Mouse (Mus musculus): ENCODE results near the gene Itpr2.

Gene Itpr2

DNA sequence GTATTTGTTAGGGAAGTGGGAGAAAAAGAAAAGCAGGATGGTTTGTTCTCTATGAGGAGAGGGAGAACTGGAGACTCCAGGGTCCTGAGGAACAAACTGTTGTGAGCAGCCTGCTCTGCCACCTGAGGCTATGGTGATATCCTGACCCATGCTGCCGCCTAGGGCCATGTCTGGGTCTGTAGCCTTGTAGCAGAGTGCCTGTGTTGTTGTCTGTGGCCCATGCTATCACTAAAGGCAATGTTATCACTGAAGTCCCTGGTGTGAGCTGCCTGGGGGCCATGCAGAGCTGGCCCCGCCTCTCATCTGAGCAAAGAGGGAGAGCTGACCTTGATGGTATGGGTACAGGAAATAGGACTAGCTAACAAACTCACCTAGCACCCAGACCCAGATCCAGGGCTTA is 7.9 kb upstream of the Itpr2 start:
- no peak for DNase-seq (ENCODE audit: low read depth, low spot score)

DNA sequence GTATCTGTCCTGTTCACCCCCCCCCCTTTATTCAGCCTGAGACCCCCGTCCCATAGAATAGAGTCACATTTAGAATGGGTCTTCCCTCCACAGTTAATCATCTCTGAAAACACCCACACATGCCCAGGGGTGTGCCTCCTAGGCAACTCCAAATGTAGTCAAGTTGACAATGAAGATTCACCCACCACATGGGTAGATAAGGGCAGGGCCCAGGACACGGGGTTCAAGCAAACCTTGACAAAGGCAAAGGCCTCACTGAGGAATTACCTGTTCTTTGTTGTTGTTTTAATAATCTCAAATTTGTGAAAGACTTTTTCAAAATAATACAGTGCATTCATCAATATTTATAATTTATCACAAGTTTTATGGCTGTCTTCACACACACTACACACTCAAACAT is 2.4 kb upstream of the Itpr2 start:
- DNase-seq (ENCODE audit: low read depth, low spot score), result no peak

DNA sequence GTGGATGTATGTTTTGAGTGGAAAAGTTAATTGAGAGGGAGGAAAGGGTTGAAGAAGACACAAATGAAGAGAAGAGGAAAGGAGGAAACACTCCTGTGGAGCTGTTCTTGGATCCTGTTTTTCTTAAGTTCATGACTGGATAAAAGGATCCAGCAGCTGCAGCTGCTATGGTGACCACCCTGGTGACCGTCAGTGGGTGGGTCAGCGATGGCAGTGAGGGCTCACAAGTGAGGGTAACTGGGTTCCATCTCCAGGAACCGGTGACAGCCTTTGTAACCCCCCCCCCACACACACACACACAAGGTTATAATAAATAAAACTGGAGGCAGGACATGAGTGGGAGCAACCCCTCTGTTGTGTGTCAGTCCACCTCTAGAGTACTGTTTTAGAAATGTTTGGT is 833 bp upstream of the Itpr2 start:
- DNase-seq (ENCODE audit: low read depth, low spot score), result no peak

DNA sequence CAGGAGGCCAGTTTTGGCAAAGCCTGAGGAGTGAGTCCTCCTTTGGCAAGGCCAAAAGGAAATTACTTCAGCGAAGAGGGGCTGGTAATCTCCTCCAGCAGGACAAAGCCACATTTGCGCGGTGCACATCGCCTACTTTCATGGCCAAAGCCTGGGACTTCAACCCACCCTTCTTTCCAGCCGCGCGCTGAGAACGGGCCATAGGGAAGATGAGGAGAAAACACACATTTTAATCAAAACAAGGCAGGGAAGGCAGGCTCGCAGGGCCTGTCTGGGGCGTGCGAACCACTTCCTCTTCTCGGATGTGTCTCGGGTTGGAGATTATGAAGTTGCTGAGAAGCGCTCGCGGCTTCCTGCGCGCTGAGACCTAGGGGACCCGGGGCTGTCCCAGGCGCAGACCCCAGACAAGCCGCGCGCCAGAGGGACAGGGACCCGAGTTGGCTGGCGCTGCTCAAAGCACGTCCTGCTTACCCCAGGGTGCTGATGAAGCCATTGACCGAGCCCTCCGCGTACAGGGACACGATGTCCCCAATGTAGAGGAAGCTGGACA is 632 bp downstream of the Itpr2 start:
- DNase-seq (ENCODE audit: low read depth, low spot score), result no peak

DNA sequence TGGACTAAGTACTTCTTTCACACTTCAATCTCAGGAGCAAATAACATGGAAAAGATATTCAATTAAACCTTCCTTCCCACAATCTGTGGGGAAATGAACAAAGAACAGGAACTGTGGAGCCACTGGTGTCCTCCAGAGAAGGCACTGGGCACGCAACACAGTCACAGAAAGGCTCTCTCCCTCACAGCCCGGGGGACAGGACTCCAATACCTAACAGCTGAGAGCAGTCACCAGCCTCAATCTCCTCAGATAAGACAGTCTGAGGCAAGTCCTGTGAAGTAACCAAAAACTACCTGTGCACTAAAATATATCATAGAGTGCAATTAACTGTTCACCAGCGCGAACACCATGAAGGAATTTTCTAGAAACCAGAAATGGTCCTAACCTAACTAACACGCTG is 1.3 kb downstream of the Itpr2 start:
- DNase-seq (ENCODE audit: low read depth, low spot score), result no peak

DNA sequence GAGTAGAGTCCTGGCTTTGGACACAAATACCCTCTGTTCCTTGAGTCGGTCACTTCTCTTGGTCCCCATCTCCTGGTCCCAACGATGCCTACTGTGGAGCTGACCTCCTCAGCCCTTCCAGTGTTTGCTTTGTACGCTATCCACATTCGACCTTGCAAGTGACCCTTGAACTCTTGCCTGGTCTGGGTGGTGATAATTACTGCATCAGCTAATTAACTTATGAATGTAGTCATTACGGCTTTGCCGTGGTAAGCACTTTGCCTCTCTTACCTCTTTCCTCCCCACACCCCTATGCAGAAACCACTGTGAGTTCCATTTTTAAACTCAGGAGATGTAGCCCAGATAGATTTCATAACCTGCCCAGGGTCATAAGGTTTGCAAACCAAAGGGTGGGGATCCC is 1.8 kb downstream of the Itpr2 start:
- no peak for DNase-seq (ENCODE audit: low read depth, low spot score)

DNA sequence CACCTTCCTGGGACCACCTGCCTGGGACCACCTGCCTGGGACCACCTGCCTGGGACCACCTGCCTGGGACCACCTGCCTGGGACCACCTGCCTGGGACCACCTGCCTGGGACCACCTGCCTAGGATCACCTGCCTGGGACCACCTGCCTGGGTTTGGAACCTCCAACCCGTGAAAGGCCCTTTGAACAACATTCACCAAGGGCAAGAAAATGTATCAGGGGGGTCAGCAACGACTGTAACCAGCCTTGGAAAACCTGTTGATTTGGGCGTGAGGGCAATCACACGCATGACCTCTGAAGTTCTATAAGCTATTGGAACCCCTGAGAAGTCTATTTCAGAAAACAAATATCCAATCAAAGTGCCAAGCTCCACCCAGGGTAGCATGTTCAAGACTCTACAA is 2.5 kb downstream of the Itpr2 start:
- no peak for DNase-seq (ENCODE audit: low read depth, low spot score)

DNA sequence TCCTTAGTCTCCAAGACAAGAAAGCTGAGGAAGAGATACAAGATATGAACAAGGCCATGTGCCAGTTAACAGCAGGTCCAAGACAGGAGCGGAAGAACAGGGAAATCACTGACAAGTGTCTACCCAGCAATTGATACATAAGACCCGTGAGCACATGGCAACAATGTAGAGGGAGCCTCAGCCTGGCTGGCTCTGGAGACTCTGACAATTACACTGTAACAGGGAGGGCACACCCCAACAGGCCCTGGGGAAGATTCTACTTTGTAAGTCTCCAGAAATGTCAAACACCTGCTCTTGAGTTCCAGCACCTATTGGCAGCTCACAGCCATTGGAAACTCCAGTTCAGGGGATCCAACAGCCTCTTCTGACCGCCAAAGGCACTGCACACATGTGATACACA is 3.6 kb downstream of the Itpr2 start:
- DNase-seq (ENCODE audit: low read depth, low spot score), result no peak

DNA sequence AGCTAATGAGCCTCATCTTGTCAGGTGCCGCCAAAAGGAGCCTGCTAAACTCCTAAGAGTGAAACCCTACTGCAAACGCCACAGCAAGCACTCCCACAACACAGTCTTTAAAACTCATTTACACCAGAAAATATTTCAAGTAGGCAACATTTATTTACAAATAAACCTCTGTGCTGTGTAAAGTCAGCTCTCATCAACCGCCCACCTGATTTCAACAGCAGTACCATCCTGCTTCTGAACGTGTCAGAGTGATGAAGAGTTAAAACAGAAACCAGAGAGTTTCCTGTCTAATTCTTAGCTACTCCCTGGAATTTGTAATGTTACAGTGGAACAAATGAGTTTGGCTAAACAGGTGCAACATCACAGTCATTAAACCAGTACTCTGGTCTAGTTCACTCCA is 4.2 kb downstream of the Itpr2 start:
- DNase-seq (ENCODE audit: low read depth, low spot score), result no peak

DNA sequence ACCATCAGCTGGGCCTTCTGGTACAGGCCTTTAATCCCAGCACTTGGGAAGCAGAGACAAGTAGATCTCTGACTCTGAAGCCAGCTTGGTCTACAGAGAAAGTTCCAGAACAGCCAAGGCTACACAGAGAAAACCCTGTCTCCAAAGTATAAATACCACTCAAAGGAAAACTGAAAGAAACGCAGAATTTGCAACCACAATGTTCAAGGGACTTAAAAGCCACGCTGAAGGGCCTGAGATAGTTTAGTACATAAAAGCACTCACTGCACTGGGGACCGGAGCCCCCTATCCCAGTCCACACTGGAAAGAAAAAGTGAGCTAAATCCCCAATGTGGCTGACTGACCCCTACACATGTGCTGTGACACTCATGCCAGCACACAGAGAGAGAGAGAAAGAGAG is 4.6 kb downstream of the Itpr2 start:
- no peak for DNase-seq (ENCODE audit: low read depth, low spot score)

DNA sequence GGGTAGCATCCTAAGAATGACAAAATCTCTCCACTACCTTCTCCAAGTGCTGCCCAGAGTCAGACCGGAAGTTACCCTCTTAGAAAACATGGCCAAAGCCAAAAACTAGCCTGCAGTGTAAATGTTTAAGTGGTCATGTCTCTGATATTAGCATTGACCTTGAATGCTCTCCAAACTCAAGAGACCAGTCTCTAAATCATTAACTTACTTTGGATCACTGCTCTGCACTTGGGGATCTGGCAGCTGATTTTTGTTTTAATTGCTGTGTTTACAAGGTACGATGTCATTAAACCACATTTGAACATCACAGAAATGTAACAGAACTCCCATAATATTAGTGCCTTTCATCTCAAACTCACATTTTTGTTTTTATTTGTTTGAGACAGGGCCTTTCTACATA is 10.3 kb downstream of the Itpr2 start:
- DNase-seq (ENCODE audit: low read depth, low spot score), result no peak

DNA sequence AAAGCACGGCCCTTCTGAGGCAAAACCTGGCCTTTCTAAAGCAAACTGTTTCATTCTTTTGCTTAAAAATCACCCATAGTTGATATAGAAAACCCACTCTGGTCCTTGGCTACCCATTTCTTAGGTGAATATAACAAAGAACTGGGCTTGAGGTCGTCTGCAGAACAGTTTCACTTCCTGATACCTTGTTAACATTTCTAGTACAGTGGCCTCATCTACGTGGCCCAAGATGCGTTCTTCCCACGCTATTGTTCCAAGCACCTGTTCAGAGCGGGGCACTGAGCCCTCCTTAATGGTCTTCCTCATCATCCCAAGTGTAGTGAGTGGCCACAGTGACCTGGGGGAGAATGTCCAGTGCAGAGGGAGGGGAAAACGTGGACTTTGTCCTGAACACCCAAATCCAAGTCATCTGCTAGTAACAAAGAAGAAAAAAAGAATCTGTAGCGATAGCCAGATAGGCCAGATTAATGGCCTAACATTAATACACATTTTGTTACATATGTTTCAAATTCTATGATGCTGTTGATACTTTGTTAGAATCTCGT is 11.5 kb downstream of the Itpr2 start:
- DNase-seq (ENCODE audit: low read depth, low spot score), result no peak

DNA sequence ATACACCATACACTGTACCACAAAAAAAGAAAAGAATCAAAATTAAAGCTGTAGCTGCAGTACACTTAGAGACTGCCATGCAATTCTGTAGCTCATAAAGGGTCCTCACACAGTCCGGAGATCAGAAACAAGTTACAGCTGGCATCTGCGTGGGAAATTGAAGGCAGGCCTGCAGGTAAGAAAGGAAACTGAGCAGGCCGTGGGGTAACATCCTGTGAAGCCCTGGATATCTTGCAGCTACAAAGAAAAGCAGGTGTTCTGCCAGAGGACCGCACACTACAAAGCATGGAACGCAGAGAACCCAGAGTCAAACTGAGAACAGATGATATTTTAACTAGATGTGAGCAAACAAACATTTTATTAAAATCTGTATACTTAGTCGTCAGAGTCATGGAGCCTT is 12.2 kb downstream of the Itpr2 start:
- no peak for DNase-seq (ENCODE audit: low read depth, low spot score)

DNA sequence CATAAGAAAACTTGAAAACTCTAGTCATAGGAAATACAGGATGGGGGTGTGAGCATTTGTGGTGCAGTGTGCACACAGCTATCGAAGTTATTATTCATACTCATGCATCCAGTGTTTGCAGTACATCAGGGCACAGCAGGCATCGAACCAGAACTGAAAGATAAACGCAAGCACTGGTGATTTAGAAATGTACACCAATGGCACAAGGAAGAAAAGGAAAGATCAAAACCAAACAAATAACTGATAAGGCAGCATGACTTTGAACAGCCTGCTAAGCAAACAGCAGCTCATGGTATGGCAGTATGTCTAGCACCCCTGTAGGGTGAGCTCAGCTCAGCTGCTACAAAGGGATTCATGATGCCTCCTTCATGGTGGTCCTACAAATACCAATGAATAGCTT is 13.3 kb downstream of the Itpr2 start:
- no peak for DNase-seq (ENCODE audit: low read depth, low spot score)

DNA sequence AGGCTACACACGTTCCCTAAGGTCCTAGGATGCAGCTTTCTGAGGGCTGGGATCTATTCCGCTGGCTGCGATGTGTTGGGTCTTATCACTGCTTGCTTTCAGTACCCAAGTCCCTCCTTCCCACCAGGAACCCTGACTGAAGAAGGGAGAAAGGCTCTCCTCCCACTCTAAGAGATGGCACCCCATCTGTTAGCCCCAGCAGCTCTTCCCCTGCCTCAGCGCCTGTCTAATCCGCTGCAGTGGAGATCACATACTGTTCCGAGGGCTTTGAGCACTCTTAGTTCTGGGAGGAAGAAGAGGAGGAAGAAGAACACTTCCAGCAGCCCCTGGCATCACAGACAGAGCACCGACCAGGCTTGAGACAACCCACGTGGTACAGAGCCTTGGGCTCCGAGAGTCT is 14.9 kb downstream of the Itpr2 start:
- no peak for DNase-seq (ENCODE audit: low read depth, low spot score)

DNA sequence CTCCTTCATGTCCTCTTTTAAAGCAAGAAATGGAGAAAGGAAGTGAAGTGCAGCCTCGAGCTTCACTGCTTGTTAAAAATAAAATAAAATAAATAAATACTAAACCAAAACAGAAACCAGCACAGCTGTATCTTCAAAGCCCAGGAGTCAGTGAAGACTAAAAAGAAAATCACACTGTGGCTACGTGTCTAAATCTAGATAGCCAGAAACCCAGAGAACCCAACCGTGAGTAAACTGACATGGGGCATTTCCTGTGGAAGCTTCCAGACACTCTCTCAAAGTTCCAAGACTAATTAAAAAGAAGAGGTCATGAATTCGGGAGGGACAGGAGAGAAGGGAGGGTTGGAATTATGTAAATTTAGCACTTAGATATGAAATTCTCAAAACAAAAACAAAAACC is 15.9 kb downstream of the Itpr2 start:
- DNase-seq (ENCODE audit: low read depth, low spot score), result no peak

DNA sequence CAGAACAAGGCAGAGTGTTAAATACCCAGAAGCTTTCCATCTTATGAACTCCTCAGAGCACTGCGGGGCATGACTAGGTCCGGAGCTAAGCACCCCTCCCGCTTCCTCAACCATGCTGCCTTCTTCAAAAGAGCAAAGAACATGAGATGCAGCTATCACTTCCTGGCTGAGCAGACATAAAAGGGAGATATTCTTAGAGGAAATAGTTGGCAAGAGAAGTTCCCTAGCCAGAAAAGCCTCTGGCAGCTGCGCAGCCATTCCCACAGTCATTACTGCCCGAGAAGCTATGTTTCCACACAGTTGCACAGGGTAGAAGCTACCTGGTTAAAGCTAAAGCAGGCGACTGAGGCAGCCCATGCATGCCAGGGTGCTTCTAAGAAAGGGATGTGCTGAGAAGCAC is 20.6 kb downstream of the Itpr2 start:
- no peak for DNase-seq (ENCODE audit: low read depth, low spot score)

DNA sequence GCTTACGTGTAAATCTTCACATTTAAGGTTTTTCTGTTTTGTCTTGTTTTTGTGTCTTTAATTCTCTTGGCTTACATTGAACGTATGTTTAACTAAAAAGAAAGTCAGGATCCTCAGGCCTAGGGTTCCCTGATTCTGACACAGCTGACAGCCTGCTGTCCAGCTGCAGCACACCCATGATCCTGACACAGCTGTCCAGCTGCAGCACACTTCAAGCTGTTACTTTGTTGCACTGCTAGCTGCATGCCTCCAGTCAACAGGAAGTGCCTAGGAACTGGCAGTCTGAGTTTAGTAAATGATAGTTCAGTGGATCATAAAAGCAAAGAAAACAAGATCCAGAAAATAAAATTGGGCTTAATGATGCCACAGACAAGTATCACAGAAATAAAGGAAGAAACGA is 21.1 kb downstream of the Itpr2 start:
- no peak for DNase-seq (ENCODE audit: low read depth, low spot score)

DNA sequence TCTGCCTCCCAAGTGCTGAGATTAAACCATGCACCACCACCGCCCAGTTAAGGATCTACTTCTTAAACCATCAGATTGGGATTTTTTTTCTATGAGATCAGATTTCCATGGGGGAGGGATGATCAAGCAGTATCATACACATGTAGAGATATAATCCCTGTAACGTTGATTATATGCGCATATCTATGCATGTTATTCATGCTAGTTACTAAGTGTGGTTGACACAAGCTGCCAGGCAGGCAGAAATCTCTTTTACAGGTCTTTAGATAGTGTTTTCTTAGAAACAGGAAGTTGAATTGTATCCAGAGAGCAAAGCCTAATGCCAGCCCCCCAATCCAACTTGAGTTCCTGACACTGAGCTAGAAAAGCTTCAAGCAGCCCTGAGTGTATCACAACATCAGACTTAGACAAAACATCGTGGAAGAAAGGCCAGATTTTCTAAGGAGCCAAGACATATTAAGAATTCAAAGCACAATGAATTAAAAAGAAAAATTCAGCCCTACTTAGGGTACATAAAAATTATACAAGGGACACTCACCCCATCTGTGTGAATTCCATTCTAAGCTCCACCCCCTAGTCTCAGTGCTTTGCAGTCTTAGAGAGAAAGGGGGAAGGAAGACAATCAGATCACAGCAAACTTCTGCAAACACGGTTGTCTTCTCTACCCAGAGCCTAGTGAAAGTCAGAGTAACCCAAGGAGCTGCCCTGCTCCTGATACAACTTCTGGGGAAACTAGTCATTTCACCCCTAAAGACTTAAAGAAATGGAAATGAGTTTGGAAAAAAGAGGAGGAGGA is 22.9 kb downstream of the Itpr2 start:
- no peak for DNase-seq (ENCODE audit: low read depth, low spot score)

DNA sequence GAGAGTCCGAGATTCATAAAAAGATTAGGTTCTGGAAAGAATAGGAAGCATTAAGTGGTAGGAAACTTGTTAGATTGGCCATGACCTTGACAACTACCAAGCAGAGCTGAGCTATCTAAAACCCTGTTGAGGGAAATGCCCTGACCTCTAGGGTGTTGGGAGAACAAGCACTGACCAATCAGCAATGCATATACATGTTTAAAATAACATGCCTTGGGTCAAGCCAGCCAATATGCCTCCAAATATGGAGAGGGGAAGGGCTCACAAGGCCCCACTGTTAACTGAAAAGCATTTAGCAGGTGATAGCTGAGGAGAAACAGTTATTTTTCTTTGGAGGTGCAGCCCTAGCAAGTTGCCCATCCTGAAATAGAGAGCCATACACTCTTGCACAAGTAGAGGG is 25.2 kb downstream of the Itpr2 start:
- DNase-seq (ENCODE audit: low read depth, low spot score), result no peak

DNA sequence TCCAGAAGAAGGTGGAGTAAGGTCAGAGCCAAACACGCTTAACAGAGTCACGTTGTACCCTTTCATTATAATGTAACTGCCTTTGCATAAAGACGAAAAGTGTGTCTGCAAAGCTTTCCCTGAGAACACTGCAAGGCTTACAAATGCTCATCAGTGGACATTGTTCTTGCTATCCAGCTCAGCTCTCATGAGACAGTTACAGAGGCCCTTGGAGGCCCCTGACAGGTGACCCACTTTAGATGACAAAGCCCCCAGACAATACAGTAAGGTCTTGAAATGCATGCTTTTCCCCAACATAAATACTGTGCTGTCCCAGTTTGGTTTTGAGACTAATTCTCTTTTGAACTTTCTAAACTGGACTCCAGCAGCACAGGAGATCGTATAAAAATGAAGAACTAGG is 27.9 kb downstream of the Itpr2 start:
- no peak for DNase-seq (ENCODE audit: low read depth, low spot score)

DNA sequence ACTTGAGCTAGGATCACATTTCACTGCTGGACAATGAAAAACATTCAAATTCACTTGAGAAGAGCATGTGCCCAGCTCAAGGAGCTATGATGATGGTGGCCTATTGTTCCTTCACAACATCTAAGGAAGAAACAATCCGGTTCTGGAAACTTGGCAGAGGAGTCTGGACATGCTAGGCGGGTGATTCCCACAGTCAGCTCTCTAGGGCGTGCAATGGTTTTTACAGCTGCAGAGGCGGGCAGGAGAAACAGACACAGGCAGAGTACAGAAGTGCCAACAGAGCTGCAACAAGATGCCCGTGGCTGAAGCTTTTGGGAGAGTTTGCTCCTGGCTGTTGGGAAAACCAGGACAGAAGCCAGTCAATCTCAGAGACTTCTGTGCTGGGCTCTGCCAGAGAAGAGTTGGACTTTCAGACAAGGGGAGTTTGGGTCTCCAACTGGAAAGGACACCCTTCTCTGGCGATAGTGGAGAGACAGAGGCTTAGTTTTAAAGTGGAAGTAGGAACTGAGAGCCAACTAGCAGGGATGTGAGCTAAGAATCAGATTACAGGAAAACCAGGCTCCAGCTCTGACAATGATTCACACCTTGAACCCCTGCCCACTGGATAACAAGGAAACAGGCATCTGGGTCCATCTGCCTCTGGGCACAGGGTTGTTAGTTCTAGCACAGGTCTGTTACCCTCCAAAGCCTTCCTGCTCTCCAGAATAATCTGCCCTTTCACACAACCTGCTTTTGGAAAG is 28.6 kb downstream of the Itpr2 start:
- DNase-seq (ENCODE audit: low read depth, low spot score), result no peak

DNA sequence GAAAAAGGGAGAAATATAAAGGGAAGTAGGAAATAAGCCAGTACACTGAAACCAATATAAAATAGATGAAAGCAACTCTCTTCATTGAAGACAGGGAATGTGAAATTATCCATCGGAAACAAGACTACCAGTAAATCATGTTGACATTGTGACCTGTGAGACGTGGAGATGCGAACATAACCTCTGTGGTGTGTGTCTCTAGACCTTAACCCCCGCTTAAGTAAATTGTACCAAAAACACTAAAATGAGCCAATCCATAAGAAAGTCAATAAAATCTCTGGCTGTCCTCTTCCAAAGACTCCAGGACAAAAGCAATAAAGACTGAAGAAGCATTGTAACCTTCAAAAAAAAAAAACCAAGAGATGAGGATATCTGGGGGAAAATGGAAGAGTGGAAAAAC is 31.6 kb downstream of the Itpr2 start:
- no peak for DNase-seq (ENCODE audit: low read depth, low spot score)

Measured in embryo, embryonic 11.5 days (tissue).